Mouse (Mus musculus) thymus, postnatal 14 days (tissue): ENCODE measurements around the gene Tnn.

ENCODE experiments used
- DNase-seq: peaks from one replicate; pipeline ENCODE4 v3.0.0; 2021

Gene Tnn

DNA sequence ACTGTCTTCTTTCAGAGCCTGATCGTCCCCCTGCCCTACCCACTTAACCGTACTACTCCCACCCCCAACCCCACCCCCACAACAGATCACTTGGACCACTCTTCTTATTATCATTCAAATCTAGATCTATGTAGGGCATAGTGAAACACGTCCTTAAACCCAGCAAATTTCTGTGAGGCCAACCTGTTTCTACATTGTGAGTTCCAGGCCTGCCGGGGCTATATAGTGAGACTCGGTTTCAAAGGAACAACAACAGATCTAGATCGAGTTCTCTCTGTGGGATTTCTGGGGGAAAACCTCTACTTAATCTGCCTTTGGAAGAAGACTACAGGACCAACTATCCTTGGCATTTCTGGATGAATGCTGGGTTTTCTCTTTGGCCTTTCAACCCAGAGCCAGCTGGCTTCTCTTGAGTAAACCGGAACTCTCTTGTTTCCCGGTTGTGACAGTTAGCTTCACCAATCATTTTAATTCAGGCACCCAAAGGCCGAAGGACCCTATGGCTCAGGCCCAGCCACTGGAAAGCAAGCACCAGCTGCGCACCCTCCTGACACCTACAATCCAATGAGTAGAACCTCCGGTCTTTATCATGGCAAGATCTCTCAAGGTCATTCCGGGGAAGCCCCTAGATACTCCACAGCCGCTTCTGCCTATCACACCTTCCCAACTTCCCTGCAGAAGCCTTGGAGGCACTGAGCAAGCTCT, 110.0 kb downstream of the Tnn start:
- no peak for DNase-seq

DNA sequence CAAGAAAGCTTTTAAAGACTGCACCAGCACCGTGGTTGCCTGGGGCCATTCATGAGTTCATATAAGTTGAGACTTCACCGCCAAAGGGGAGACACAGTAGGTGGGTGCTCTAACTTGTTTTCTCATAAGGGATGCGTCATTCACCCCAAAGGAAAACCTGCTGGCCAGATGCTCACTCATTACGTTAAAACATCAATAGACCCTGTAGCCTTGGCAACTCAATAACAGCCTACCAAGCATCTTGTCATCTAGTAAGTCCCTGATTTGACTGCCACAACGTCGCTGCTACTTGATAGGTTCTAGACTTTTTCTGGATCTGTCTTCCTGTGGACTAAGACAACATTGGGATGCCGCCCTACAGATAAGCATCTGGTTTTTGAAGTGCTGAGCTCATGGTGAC, 111.0 kb downstream of the Tnn start:
- no peak for DNase-seq

DNA sequence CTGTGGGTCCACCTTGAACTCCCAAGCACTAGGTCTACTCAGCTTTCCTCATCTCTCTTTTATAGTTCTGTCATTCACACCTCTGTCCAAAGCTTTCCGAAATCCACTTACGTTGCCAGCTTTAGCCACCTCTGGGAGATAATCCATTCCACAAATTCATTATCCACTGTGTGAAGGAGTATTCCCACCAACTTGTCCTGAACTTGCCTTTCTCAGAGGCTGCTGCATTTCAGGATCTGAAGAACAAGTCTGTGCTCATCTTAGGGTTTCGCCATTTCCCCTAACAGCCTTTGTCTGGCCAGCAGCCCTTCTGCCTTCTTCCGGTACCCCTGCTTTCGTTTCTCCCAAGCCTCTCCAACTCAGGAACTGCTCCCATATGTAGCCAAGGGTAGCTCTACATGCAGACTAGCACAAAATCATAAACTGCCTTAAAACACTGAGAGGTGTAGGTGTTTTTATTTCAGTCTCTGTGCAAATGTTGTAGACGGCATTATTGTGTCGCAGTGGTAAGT, 112.1 kb downstream of the Tnn start:
- no peak for DNase-seq

DNA sequence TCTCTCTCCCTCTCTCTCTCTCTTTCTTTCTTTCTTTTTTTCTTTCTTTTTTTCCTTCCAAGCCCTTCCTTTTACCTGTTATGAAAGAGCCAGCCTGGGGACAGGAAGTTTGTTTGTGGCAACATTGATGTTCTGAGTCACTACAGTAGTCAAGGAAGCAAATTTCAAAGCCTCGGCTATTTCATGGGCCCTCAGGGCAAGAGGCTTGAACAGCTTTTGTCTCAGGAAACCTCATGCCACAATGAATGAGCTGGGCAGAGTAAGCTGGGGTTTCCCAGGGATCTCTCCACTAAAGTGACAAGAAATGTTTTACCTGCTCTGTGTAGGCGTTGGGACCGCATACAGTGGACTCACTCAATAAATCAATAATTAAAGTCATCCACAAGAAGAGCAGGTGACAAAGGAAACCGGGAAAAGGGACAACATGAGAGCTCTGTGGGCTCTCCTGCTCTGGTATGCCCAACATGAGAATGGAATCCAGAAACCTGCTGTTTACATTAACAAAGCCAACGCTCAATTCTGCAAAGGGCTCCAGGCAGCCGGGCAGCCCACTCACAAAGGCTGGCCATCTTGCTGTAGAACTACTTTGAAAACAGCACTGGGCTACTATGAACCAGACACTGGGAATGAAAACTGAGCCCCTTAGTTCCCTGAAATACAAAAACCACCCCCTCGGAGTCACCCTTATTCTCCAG, 113.3 kb downstream of the Tnn start:
- DNase-seq, result no peak

DNA sequence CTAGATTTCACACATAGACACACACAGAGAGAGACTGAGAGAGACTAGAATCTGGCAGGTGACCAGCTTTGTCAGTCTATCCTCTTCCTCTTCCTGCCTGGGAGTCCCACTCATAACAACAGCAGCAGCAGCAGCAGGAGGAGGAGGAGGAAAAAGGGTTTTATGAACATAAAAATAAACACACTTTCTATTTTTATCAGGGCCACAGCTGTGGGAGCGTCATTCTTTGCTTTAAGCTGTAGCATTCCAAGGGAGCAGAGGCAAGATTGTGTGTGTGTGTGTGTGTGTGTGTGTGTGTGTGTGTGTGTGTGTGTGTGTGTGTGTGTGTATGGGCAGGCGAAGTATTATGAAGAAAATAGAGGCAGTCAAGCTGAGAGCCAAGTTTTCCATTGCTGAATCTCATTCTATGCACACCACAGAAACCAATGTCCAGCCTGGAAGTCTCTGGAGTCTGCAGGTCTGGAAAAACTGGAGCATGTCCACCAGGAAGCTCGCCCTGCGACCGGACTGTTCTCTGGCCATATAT, 116.3 kb downstream of the Tnn start:
- DNase-seq, result no peak

DNA sequence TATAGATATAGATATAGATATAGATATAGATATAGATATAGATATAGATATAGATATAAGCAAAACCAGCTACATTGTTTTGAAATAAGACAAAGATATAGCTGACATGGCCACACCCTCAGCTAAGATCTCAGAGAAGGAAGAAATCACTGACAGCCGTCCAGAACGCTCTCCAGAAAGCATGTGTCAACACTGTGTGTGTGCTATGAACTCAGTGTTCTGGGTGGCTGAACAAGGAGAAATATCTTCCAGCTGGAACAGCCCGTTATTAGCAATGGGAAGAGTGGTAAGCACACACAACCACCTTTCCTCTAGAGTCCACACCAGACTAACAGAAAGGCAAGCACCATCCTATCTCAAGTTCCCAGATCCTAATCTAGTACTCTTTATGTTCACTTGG, 117.8 kb downstream of the Tnn start:
- no peak for DNase-seq
